Mouse (Mus musculus): ENCODE results near the gene Trim69.

DNA sequence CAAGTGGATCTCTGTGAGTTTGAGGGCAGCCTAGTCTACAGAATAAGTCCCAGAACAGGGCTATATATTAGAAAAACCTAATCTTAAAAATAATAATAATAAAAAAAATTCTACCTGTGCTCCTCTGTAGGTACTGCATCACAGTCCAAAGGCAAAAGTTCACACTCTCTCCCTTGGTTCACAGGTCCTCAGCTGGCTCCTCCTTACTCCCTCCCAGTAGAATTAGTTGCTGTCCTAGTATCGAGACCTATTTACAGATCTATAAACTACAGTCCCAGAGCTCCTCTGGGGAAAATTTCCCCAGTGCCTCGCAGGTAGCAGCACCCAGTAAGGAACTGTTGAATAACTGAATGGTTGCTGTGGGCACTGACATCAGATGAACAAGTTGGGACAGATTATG, 19.7 kb upstream of the Trim69 start:
- no peak for TF ChIP-seq CTCF (IDR thresholded peaks at IDR 0.05; ENCODE audit: extremely low read depth, insufficient read depth, low read length)
- no peak for TF ChIP-seq POLR2A (IDR thresholded peaks at IDR 0.05; ENCODE audit: extremely low read depth, insufficient read depth, low read length)
